Mouse (Mus musculus): ENCODE data around the gene Car5a.

Gene Car5a

DNA sequence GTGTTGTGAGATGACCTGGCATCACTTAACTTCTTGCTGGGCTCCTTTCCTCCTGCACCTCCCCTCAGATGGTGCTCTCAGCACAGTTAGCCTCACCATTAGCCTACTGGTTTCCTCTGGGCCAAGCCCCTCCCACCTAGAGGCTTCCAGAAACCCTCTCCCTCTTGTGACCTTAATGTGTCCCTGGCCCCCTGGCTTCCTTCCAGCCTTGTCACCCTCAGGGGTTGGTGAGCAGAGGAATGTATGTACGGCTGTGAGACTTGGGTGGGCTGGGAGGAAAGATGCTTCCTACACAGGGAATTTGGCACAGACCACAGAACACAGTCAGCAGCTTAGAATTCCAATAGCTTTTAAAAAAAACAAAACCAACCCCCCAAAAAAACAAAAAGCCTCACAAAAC is 63.9 kb downstream of the Car5a start:
- DNase-seq (ENCODE audit: extremely low spot score, low spot score), result no peak

GRCm38 (mm10) chr8:121879712-121880111 is 65.0 kb downstream of the Car5a start:
- DNase-seq (ENCODE audit: extremely low spot score, low spot score), result no peak

- no peak for DNase-seq (ENCODE audit: extremely low spot score, low spot score)
Observed at GRCm38 (mm10) chr8:121877828-121878480, 66.8 kb downstream of the Car5a start.

- DNase-seq (ENCODE audit: extremely low spot score, low spot score), result no peak
Observed at GRCm38 (mm10) chr8:121877212-121877611, 67.5 kb downstream of the Car5a start.

- DNase-seq (ENCODE audit: extremely low spot score, low spot score), result no peak
Observed at GRCm38 (mm10) chr8:121875517-121875916, 69.2 kb downstream of the Car5a start.

- DNase-seq (ENCODE audit: extremely low spot score, low spot score), result no peak
Observed at GRCm38 (mm10) chr8:121875045-121875444, 69.7 kb downstream of the Car5a start.

GRCm38 (mm10) chr8:121874031-121874430 is 70.7 kb downstream of the Car5a start:
- peak; percentile 43 for DNase-seq (ENCODE audit: extremely low spot score, low spot score)

GRCm38 (mm10) chr8:121871833-121872440 is 72.8 kb downstream of the Car5a start:
- DNase-seq (ENCODE audit: extremely low spot score, low spot score), result no peak

- no peak for DNase-seq (ENCODE audit: extremely low spot score, low spot score)
Observed at GRCm38 (mm10) chr8:121870190-121870589, 74.5 kb downstream of the Car5a start.

DNA sequence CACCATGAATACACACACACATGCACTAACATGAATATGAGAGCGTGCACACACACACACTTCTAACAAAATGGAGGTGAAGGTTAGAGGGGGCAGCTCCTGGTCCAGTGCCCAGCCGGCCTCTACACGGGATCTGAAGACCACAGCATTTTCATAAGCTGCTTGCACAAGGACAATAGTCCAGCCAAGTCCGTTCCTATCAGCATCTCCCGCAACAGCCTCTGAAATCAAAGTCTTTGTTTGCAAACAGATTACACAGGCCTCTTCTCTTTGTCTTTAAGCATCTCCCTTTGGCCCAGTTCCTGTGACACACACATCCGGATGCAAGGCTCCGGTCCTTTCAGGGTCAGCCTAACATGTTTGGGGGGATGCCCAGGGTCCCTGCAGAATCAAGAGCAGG is 75.8 kb downstream of the Car5a start:
- DNase-seq (ENCODE audit: extremely low spot score, low spot score), result no peak

DNA sequence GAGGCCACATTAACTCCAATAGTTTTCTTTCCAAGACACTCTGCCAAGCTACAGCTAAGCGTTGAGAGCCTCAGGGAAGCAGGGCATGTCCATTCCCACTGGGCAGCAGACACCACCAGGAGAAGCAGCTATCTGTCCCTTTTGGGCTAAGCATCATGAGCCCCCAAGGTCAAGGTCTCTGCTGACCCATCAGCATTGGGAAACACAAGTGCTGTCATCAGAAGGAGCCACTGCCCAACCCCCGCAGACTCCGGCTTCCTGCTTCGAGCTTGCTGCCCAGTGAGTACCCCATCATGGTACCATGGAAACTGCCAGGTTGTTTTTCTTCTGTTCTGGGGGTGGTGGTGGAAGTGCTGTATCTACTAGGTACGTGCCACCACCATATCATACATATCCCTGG is 76.5 kb downstream of the Car5a start:
- DNase-seq (ENCODE audit: extremely low spot score, low spot score), result no peak
